Comparison of ENCODE assay signal across 8 mouse cellular contexts in genomic region chrX:11631186-11631913, GRCm38 (mm10).
DNase-seq lines count a peak whose midpoint lies in the region; ATAC-seq and TF ChIP-seq lines count a peak whose summit lies in the region.

No protein-coding gene starts in this region.

- H3K27me3 ChIP-seq in embryonic facial prominence, embryonic 11.5 days (ENCODE audit: control insufficient read depth, insufficient read depth, low read length), result no peaks in the 10 kb centered on the region; the same call in 1 of the 2 replicates
- no peaks in the 10 kb centered on the region for H3K27me3 ChIP-seq in intestine, postnatal 0 days (replicated peaks; ENCODE audit: control insufficient read depth, insufficient read depth, low read length)
- peaks cover 3% of the 10 kb centered on the region; the same call in 1 of the 2 replicates for H3K27me3 ChIP-seq in liver, embryonic 15.5 days

- no peak overlapping the region for H3K27ac ChIP-seq in embryonic facial prominence, embryonic 11.5 days (replicated peaks; ENCODE audit: low read depth, low read length)
- no peak overlapping the region for H3K27ac ChIP-seq in intestine, postnatal 0 days (ENCODE audit: low read depth, low read length)
- H3K27ac ChIP-seq in liver, embryonic 15.5 days (replicated peaks), result no peak overlapping the region

- no peaks in the 10 kb centered on the region for H3K4me1 ChIP-seq in embryonic facial prominence, embryonic 11.5 days (ENCODE audit: control insufficient read depth, insufficient read depth, low read length)
- no peaks in the 10 kb centered on the region for H3K4me1 ChIP-seq in intestine, postnatal 0 days (replicated peaks; ENCODE audit: control insufficient read depth, insufficient read depth, low read length)
- H3K4me1 ChIP-seq in liver, embryonic 15.5 days (replicated peaks), result no peaks in the 10 kb centered on the region

- 19% methylated on average over 14 of the region's 14 CpGs for WGBS in embryonic facial prominence, embryonic 11.5 days
- WGBS in intestine, postnatal 0 days, result 28% methylated on average over 14 of the region's 14 CpGs
- 19% methylated on average over 14 of the region's 14 CpGs for WGBS in liver, embryonic 15.5 days (ENCODE audit: insufficient replicate concordance)

- no peak for ATAC-seq in embryonic facial prominence, embryonic 11.5 days (replicated peaks; ENCODE audit: insufficient number of reproducible peaks, low FRiP score, low TSS enrichment, low read depth)
- no peak for ATAC-seq in intestine, postnatal 0 days
- no peak for ATAC-seq in liver, embryonic 15.5 days (ENCODE audit: insufficient read depth)
- ATAC-seq in megakaryocyte-erythroid progenitor cell, adult 5-6 weeks (replicated peaks; ENCODE audit: low FRiP score, low TSS enrichment, poor library complexity, severe bottlenecking), result no peak

- intact Hi-C loops in left cerebral cortex, postnatal 14 days (cut with DNase I), result no loop called here
- intact Hi-C loops in left cerebral cortex, postnatal 10 days (cut with DNase I), result no loop called here

- no peaks in the 10 kb centered on the region for H3K36me3 ChIP-seq in embryonic facial prominence, embryonic 11.5 days (replicated peaks; ENCODE audit: control insufficient read depth, insufficient read depth, low read depth, low read length)
- H3K36me3 ChIP-seq in intestine, postnatal 0 days (ENCODE audit: control insufficient read depth, insufficient read depth), result no peaks in the 10 kb centered on the region
- H3K36me3 ChIP-seq in liver, embryonic 15.5 days (replicated peaks), result no peaks in the 10 kb centered on the region

- DNase-seq in left cerebral cortex, postnatal 14 days (ENCODE audit: low spot score in 2 of 2), result peak; percentile 3 to 6
- no peak for DNase-seq in left cerebral cortex, postnatal 10 days (ENCODE audit: extremely low spot score in 1 of 2, low spot score in 2 of 2)
- DNase-seq in embryonic facial prominence, embryonic 11.5 days (ENCODE audit: low spot score), result peak; percentile 21
- DNase-seq in T-cell, adult 2 months (ENCODE audit: low spot score), result no peak
- DNase-seq in right cerebral cortex, postnatal 4 days, result no peak

- H3K9me3 ChIP-seq in embryonic facial prominence, embryonic 11.5 days (replicated peaks; ENCODE audit: control insufficient read depth, low read length), result no peaks in the 10 kb centered on the region
- no peaks in the 10 kb centered on the region for H3K9me3 ChIP-seq in intestine, postnatal 0 days (ENCODE audit: control insufficient read depth)
- H3K9me3 ChIP-seq in liver, embryonic 15.5 days (replicated peaks), result no peaks in the 10 kb centered on the region

- no peak overlapping the region for H3K9ac ChIP-seq in embryonic facial prominence, embryonic 11.5 days (replicated peaks; ENCODE audit: low read length)
- no peak overlapping the region for H3K9ac ChIP-seq in intestine, postnatal 0 days (ENCODE audit: low read depth, low read length)
- H3K9ac ChIP-seq in liver, embryonic 15.5 days, result no peak overlapping the region

- no peak for TF ChIP-seq CTCF in intestine, postnatal 0 days (IDR thresholded peaks at IDR 0.05; ENCODE audit: low read depth)

- H3K4me2 ChIP-seq in embryonic facial prominence, embryonic 11.5 days (ENCODE audit: low read depth, low read length), result no peak overlapping the region
- H3K4me2 ChIP-seq in intestine, postnatal 0 days (replicated peaks; ENCODE audit: low read depth), result peak overlapping the region; percentile 43
- H3K4me2 ChIP-seq in liver, embryonic 15.5 days, result peak overlapping the region; percentile 38

- H3K4me3 ChIP-seq in embryonic facial prominence, embryonic 11.5 days (ENCODE audit: low read depth, low read length), result no peak overlapping the region
- 0 out of 2 replicates have a peak overlapping the region, but pooled peaks have one; percentile 7 for H3K4me3 ChIP-seq in intestine, postnatal 0 days (ENCODE audit: low read depth, low read length)
- no peak overlapping the region for H3K4me3 ChIP-seq in liver, embryonic 15.5 days (replicated peaks)

Comparison
In these comparisons a context has a peak if more than half of its experiments do, and no peak if none do; other contexts are left out.
1. DNase-seq: peak in left cerebral cortex, postnatal 14 days (2 of 2) and embryonic facial prominence, embryonic 11.5 days (single experiment); none in left cerebral cortex, postnatal 10 days (0 of 2), T-cell, adult 2 months (single experiment) and right cerebral cortex, postnatal 4 days (single experiment).